In genomic region chr11:96829813-96830538, GRCm38 (mm10) we compare ENCODE assay signal across 7 mouse cellular contexts. TPM values are rescaled to one million over a fixed set of nuclear protein-coding genes. Genes with fewer than 3 reads are reported as not detected.
DNase-seq lines count a peak whose midpoint lies in the region; ATAC-seq lines count a peak whose summit lies in the region.

Gene Nfe2l1, minus strand, starts transcription at chr11:96829968.

- peaks cover 17% of the 10 kb centered on the region for H3K36me3 ChIP-seq in embryonic facial prominence, embryonic 12.5 days
- H3K36me3 ChIP-seq in limb, embryonic 11.5 days (ENCODE audit: control insufficient read depth, insufficient read depth, low read length) = no peaks in the 10 kb centered on the region; the same call in 1 of the 2 replicates
- H3K36me3 ChIP-seq in midbrain, embryonic 14.5 days (ENCODE audit: control insufficient read depth, insufficient read depth, low read length) = peaks cover 24% of the 10 kb centered on the region

- peak within 1 kb of the TSS; percentile 88 for H3K4me3 ChIP-seq in embryonic facial prominence, embryonic 12.5 days
- H3K4me3 ChIP-seq in limb, embryonic 11.5 days (ENCODE audit: low read depth, low read length) = peak within 1 kb of the TSS; percentile 77
- H3K4me3 ChIP-seq in midbrain, embryonic 14.5 days (replicated peaks; ENCODE audit: low read depth, low read length) = peak within 1 kb of the TSS; percentile 79

- peak; percentile 99 for ATAC-seq in embryonic facial prominence, embryonic 12.5 days (ENCODE audit: insufficient number of reproducible peaks, insufficient read depth, low FRiP score, low TSS enrichment)
- ATAC-seq in limb, embryonic 11.5 days (ENCODE audit: insufficient number of reproducible peaks, low FRiP score, low TSS enrichment, low read depth) = peak; percentile 99
- ATAC-seq in midbrain, embryonic 14.5 days (ENCODE audit: low FRiP score, low TSS enrichment) = peak; percentile 100

- H3K9ac ChIP-seq in embryonic facial prominence, embryonic 12.5 days = peak within 1 kb of the TSS; percentile 89
- H3K9ac ChIP-seq in limb, embryonic 11.5 days (ENCODE audit: low read length) = peak within 1 kb of the TSS; percentile 89
- peak within 1 kb of the TSS; percentile 77 for H3K9ac ChIP-seq in midbrain, embryonic 14.5 days (replicated peaks; ENCODE audit: low read length)

- peak within 1 kb of the TSS; percentile 97 for H3K27ac ChIP-seq in embryonic facial prominence, embryonic 12.5 days
- H3K27ac ChIP-seq in limb, embryonic 11.5 days (replicated peaks; ENCODE audit: low read depth, low read length) = peak within 1 kb of the TSS; percentile 90
- H3K27ac ChIP-seq in midbrain, embryonic 14.5 days (replicated peaks; ENCODE audit: low read depth, low read length) = peak within 1 kb of the TSS; percentile 90

- H3K4me2 ChIP-seq in embryonic facial prominence, embryonic 12.5 days (replicated peaks) = peak within 1 kb of the TSS; percentile 77
- H3K4me2 ChIP-seq in limb, embryonic 11.5 days (ENCODE audit: low read depth, severe bottlenecking) = peak within 1 kb of the TSS; percentile 77
- H3K4me2 ChIP-seq in midbrain, embryonic 14.5 days (ENCODE audit: low read length) = peak within 1 kb of the TSS; percentile 67

- under 1% methylated on average over 50 of the region's 51 CpGs for WGBS in embryonic facial prominence, embryonic 12.5 days
- WGBS in limb, embryonic 11.5 days = under 1% methylated on average over 51 of the region's 51 CpGs
- under 1% methylated on average over 51 of the region's 51 CpGs for WGBS in midbrain, embryonic 14.5 days

- H3K27me3 ChIP-seq in embryonic facial prominence, embryonic 12.5 days = no peaks in the 10 kb centered on the region
- H3K27me3 ChIP-seq in limb, embryonic 11.5 days (ENCODE audit: control insufficient read depth, insufficient read depth, low read length) = no peaks in the 10 kb centered on the region
- no peaks in the 10 kb centered on the region; the same call in 1 of the 2 replicates for H3K27me3 ChIP-seq in midbrain, embryonic 14.5 days (ENCODE audit: control insufficient read depth, insufficient read depth, low read length)

- peaks cover 44% of the 10 kb centered on the region for H3K4me1 ChIP-seq in embryonic facial prominence, embryonic 12.5 days
- H3K4me1 ChIP-seq in limb, embryonic 11.5 days (ENCODE audit: control insufficient read depth, insufficient read depth, low read length) = peaks cover 15% of the 10 kb centered on the region
- H3K4me1 ChIP-seq in midbrain, embryonic 14.5 days (ENCODE audit: control insufficient read depth, insufficient read depth, low read length) = peaks cover 45% of the 10 kb centered on the region

- no peaks in the 10 kb centered on the region for H3K9me3 ChIP-seq in embryonic facial prominence, embryonic 12.5 days
- H3K9me3 ChIP-seq in limb, embryonic 11.5 days (ENCODE audit: control insufficient read depth, low read length) = no peaks in the 10 kb centered on the region
- H3K9me3 ChIP-seq in midbrain, embryonic 14.5 days (ENCODE audit: control insufficient read depth, low read length) = no peaks in the 10 kb centered on the region

- peak; percentile 96 for DNase-seq in adrenal gland, postnatal 25 days
- DNase-seq in heart, adult 11 months = peak; percentile 100
- DNase-seq in kidney, adult 18-20 months = peak; percentile 98
- peak; percentile 96 for DNase-seq in limb, embryonic 11.5 days (ENCODE audit: low spot score)
- DNase-seq in midbrain, embryonic 14.5 days = peak; percentile 98
- DNase-seq in spleen, adult 18-20 months = peak; percentile 92 to 96

RNA-seq across cellular contexts. Expression of gene Nfe2l1, which starts in this region (rescaled TPM):
- 492 and 601 TPM in 2 replicates for total RNA-seq in adrenal gland, postnatal 25 days (2021)
- 72.6 and 75.8 TPM in 2 replicates for polyA plus RNA-seq in embryonic facial prominence, embryonic 12.5 days (2016; fragmentation: Nextera tagmentation; extraction: Ambion mirVana)
- polyA plus RNA-seq in limb, embryonic 11.5 days (2014; fragmentation: Nextera tagmentation; extraction: Ambion mirVana) = 30.1 and 33.7 TPM in 2 replicates
- 40.1 and 46.3 TPM in 2 replicates for polyA plus RNA-seq in midbrain, embryonic 14.5 days (2014; fragmentation: Nextera tagmentation; extraction: Ambion mirVana)

Comparison
In these comparisons a context has a peak if more than half of its experiments do, and no peak if none do; other contexts are left out.
1. Peak in every context shown above with its lines: DNase-seq, ATAC-seq, H3K4me3 ChIP-seq and H3K27ac ChIP-seq.